Mouse (Mus musculus): ENCODE data around the gene Mep1a. TPM values are rescaled to one million over a fixed set of nuclear protein-coding genes. Genes with fewer than 3 reads are reported as not detected.

Gene Mep1a
- total and polyA plus RNA-seq, 3 experiments, result not detected

DNA sequence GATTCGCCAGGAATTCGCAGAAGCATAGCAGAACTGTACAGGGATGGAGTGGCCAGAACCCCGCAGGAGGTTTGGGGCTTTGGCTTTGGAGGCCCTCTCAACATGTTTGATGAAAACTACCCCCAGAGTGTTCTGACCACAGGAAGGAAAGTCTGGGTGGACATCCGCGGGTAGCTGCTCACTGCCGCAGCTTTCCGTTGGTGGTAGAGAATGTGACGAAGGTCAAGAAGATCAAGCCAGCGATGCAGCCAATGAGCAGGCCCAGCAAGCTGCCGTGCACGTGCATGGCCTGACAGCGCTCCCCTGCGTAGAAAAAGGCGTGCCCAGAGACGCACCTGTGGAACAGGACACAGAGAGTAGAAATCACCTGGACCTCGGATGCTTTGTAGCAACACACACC lies 27.8 kb downstream of the Mep1a start:
- Histone ChIP-seq H3K79me2 (replicated peaks; ENCODE audit: control insufficient read depth, insufficient read depth, low read length) (no peaks in the 10 kb centered on the region), H3K4me3 (no peak overlapping the region), H3K27me3 (ENCODE audit: control insufficient read depth, insufficient read depth, low read length) (no peaks in the 10 kb centered on the region), H3K9ac (ENCODE audit: low read depth, low read length) (no peak overlapping the region), H3K36me3 (ENCODE audit: control insufficient read depth, insufficient read depth, low read length) (no peaks in the 10 kb centered on the region), H3K27ac (no peak overlapping the region), H3K4me1 (ENCODE audit: control insufficient read depth, insufficient read depth, low read length) (peaks cover 2% of the 10 kb centered on the region; the same call in 1 of the 2 replicates)
- intact Hi-C loops (cut with DNase I), result loop anchor here (10.0 kb wide), 1 partner anchor 360 kb away; no protein-coding TSS in a partner anchor
- no peak for TF ChIP-seq CTCF (IDR thresholded peaks at IDR 0.05)
- TF ChIP-seq EP300 (IDR thresholded peaks at IDR 0.05; ENCODE audit: insufficient read depth, low read depth, low read length), result no peak
- TF ChIP-seq POLR2A (IDR thresholded peaks at IDR 0.05; ENCODE audit: insufficient read depth, low read depth, low read length), result no peak
- no peak for DNase-seq
- WGBS, result 91% methylated on average over 16 of the region's 16 CpGs

GRCm38 (mm10) chr17:43472558-43472957 lies 30.1 kb downstream of the Mep1a start:
- Histone ChIP-seq H3K9ac (ENCODE audit: low read depth, low read length) (no peak overlapping the region), H3K27me3 (ENCODE audit: control insufficient read depth, insufficient read depth, low read length) (no peaks in the 10 kb centered on the region), H3K36me3 (ENCODE audit: control insufficient read depth, insufficient read depth, low read length) (no peaks in the 10 kb centered on the region), H3K4me3 (no peak overlapping the region), H3K27ac (no peak overlapping the region), H3K79me2 (replicated peaks; ENCODE audit: control insufficient read depth, insufficient read depth, low read length) (no peaks in the 10 kb centered on the region), H3K4me1 (ENCODE audit: control insufficient read depth, insufficient read depth, low read length) (peaks cover 2% of the 10 kb centered on the region; the same call in 1 of the 2 replicates)
- intact Hi-C loops (cut with DNase I), result loop anchor here (10.0 kb wide), 1 partner anchor 358 kb away; no protein-coding TSS in a partner anchor
- TF ChIP-seq POLR2A (IDR thresholded peaks at IDR 0.05; ENCODE audit: insufficient read depth, low read depth, low read length) (no peak), CTCF (IDR thresholded peaks at IDR 0.05) (no peak)
- WGBS, result 84% methylated on average over 4 of the region's 4 CpGs
- no peak for DNase-seq

DNA sequence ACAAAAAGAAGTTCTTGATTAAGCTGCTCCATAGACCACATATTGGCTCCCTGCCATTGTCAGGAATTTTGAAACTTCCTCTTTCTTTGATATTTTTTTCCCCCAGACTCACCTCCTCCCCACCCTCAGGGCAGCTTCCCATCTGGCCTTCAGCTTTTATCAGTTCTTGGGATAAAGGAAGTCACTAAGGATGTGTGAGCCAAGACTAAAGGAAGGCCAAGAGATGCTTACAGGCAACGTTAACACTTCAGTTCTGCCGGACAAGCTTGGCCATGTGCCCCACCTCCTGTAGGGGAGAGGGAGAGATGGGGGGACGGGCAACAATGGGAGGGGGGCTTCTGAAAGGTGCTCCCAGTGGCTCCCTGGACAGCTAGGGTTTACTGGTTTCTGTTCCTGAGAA lies 32.6 kb downstream of the Mep1a start:
- DNase-seq, result peak in 1 of 2 experiments; percentile 11
- H3K36me3 ChIP-seq (ENCODE audit: control insufficient read depth, insufficient read depth, low read length), result no peaks in the 10 kb centered on the region
- H3K4me1 ChIP-seq (ENCODE audit: control insufficient read depth, insufficient read depth, low read length), result peaks cover 2% of the 10 kb centered on the region; the same call in 1 of the 2 replicates
- no peak overlapping the region for H3K4me3 ChIP-seq
- no peak overlapping the region for H3K9ac ChIP-seq (ENCODE audit: low read depth, low read length)
- intact Hi-C loops (cut with DNase I), result loop anchor here (10.0 kb wide), 1 partner anchor 355 kb away; no protein-coding TSS in a partner anchor
- no peak for TF ChIP-seq EP300 (IDR thresholded peaks at IDR 0.05; ENCODE audit: insufficient read depth, low read depth, low read length)
- no peak for TF ChIP-seq CTCF (IDR thresholded peaks at IDR 0.05)
- no peak for TF ChIP-seq POLR2A (IDR thresholded peaks at IDR 0.05; ENCODE audit: insufficient read depth, low read depth, low read length)
- no peaks in the 10 kb centered on the region for H3K27me3 ChIP-seq (ENCODE audit: control insufficient read depth, insufficient read depth, low read length)
- H3K27ac ChIP-seq, result no peak overlapping the region
- WGBS, result 13% methylated on average over 3 of the region's 3 CpGs
- no peaks in the 10 kb centered on the region for H3K79me2 ChIP-seq (replicated peaks; ENCODE audit: control insufficient read depth, insufficient read depth, low read length)

DNA sequence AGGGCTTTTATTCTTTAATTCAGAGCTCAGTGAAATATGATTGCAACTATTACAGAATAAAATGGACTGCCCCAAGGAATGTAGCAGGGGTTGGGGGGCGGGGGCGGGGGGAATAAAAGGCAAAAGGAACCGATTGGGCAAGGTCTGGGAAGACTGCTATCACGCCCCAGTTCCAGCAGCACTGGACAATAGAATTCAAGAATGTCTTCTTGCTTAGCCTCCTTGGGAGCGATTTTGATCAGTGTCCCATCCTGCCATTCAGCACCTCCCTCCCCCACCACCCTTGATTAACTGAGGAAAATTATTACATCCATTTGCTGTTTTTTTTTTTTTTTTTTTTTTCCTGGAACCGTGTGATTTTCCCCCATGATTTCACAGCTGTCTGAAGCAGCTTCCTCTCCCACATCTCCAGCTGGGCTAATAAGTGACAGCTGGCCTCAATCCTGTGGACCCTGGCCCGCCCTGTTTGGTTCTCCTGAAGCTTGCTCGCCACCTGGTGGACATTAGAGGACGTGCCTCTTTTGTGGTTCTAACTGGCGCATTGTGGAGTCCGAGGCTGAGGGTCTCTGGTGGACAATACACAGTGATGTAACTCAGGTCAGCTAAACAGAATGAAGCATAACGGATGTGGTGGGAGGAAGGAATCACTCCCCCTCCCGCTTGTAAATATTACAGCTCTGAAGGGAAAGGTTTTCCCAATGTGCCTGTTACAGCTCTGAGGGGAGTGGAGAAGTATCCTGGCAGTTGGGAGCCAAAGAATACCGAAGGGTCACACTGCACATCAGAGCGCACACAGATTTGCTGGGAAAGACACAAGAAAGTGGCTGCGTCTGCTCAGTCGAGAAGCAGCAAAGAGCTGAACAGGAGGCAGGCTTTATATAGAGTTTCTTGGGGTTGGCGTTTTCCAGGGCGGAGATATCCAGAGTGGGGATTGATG lies 42.1 kb downstream of the Mep1a start:
- Histone ChIP-seq H3K27me3 (ENCODE audit: control insufficient read depth, insufficient read depth, low read length) (no peaks in the 10 kb centered on the region), H3K36me3 (ENCODE audit: control insufficient read depth, insufficient read depth, low read length) (peaks cover 12% of the 10 kb centered on the region), H3K27ac (peak overlapping the region; percentile 28; the same call in 1 of the 2 replicates), H3K4me3 (no peak overlapping the region), H3K4me1 (ENCODE audit: control insufficient read depth, insufficient read depth, low read length) (peaks cover 4% of the 10 kb centered on the region), H3K9ac (ENCODE audit: low read depth, low read length) (peak overlapping the region; percentile 21; the same call in 1 of the 2 replicates), H3K79me2 (replicated peaks; ENCODE audit: control insufficient read depth, insufficient read depth, low read length) (no peaks in the 10 kb centered on the region)
- TF ChIP-seq POLR2A (IDR thresholded peaks at IDR 0.05; ENCODE audit: insufficient read depth, low read depth, low read length) (no peak), EP300 (IDR thresholded peaks at IDR 0.05; ENCODE audit: insufficient read depth, low read depth, low read length) (peak; percentile 93), CTCF (IDR thresholded peaks at IDR 0.05) (peak; percentile 85)
- DNase-seq, result peak; percentile 71 to 80
- WGBS, result 26% methylated on average over 19 of the region's 19 CpGs
- intact Hi-C loops (cut with DNase I), result loop anchor here (2.0 kb wide), 1 partner anchor 446 kb away; no protein-coding TSS in a partner anchor

DNA sequence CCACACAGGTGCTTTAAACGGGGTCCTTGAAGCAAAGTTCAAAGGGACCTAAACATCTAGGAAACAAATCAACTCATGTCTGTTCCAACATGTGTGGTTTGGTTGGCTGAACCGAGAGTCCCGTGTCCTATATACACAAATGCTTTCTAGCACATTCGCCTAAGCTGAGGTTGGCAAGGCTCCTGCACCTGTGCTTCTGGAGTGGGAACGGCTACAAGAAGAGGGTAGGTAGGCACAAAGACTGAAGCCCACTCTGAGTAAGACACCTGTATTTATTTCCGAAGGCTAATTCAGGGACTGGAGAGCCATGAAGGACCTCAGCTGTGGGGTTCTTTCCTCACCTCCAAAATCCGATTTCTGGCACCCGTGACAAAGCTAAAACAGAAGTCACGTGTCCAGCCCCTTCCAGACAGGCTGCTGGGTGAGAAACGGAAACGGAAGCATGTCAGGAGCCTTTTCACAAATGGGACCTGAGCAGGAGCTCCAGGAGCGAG lies 42.8 kb downstream of the Mep1a start:
- no peak overlapping the region for H3K9ac ChIP-seq (ENCODE audit: low read depth, low read length)
- H3K79me2 ChIP-seq (replicated peaks; ENCODE audit: control insufficient read depth, insufficient read depth, low read length), result no peaks in the 10 kb centered on the region
- 49% methylated on average over 12 of the region's 12 CpGs for WGBS
- peak overlapping the region; percentile 28; the same call in 1 of the 2 replicates for H3K27ac ChIP-seq
- TF ChIP-seq CTCF (IDR thresholded peaks at IDR 0.05), result no peak
- TF ChIP-seq POLR2A (IDR thresholded peaks at IDR 0.05; ENCODE audit: insufficient read depth, low read depth, low read length), result no peak
- TF ChIP-seq EP300 (IDR thresholded peaks at IDR 0.05; ENCODE audit: insufficient read depth, low read depth, low read length), result no peak
- no peak overlapping the region for H3K4me3 ChIP-seq
- peak in 1 of 2 experiments; percentile 15 for DNase-seq
- intact Hi-C loops (cut with DNase I), result loop anchor here (2.0 to 5.0 kb wide), 2 partner anchors 37 to 445 kb away; no protein-coding TSS in a partner anchor
- H3K27me3 ChIP-seq (ENCODE audit: control insufficient read depth, insufficient read depth, low read length), result no peaks in the 10 kb centered on the region
- H3K4me1 ChIP-seq (ENCODE audit: control insufficient read depth, insufficient read depth, low read length), result peaks cover 4% of the 10 kb centered on the region
- H3K36me3 ChIP-seq (ENCODE audit: control insufficient read depth, insufficient read depth, low read length), result peaks cover 17% of the 10 kb centered on the region
